Mouse (Mus musculus) frontal cortex, postnatal 14 days (tissue): ENCODE data around the gene Wnt5a.
A peak's percentile ranks its signal among the peaks of the same experiment; 100 is the strongest.

Experiments used
- DNase-seq, 2 experiments: peaks; one replicate each; pipeline ENCODE4 v3.0.0; 2022; ENCODE audit warnings: low spot score in 2 of 2

Wnt5a gene

DNA sequence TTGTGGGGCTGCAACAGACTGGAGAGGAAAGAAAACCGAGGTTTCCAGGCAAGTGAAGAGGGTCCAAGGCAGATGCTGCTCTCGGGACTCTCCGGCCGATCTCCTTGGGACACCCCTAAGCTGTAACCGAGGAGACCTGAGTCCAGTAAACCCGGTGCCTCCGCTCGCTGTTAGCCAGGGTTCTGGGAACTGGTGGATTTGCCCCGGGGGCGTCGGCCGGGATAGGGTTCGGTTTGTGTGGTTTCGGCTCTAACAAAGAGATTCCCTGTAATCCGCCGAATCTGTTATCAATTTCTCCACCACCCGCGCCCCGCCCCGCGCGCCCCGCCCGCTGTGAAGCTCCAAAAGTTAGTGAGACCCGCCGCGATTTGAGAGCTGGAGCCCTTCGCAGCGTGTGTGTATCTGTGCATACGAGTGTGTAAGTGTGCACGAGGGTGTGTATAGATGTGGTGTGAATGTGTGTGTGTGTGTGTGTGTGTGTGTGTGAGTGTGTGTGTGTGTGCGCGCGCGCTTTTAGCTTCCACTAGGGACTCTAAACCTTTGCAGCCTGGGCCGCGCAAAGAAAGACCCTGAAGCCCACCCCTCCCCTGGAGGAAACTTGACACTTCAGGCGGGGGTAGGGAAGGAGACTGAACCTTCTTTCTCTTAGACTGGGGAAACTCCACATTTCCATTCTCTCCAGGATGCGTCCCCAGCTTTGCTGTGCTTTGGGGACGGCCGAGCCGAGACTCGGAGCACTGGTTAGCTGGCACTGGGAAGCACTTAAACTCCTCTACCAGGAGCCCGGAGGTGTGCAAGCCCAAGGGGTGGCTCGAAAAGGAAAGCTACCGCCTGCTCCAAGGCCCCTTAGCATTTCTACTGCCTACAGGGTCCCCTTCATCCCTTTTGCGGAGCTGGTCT, 5.1 kb downstream of the Wnt5a start:
- peak in 1 of 2 experiments; percentile 16 for DNase-seq

DNA sequence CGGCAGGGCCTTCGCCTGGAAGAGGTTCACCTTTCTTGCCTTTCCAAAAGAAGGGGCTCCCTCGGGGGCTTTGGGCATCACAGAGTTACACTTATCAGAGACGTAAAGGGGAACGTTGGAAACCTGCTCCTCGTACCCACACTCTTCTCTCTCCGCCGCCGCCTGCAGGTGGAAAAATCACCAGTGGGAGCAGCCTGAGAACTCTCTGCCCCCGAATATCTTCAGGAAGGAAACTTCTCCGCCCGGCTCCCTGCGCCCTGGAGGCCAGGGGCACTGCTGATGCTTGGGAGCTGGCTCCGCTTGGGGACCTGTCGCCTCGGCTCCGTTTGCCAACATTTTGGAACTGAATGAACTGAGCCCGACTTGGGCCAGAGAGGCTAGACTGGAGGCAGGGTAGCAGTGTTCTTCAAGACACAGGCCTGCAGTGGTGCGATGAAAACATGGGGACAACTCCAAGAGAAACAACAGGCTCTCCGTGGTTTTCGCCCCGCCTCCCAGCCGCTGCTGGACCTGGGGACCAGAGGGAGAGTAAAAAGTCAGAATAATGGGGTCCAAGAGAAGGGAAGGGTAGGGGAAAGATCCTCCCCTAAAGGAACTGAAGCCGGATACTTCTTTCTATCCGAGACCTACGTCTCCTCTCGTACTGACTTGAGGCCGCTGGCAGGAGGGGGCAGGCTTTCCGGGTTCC, 5.9 kb downstream of the Wnt5a start:
- DNase-seq = peak in 1 of 2 experiments; percentile 25

DNA sequence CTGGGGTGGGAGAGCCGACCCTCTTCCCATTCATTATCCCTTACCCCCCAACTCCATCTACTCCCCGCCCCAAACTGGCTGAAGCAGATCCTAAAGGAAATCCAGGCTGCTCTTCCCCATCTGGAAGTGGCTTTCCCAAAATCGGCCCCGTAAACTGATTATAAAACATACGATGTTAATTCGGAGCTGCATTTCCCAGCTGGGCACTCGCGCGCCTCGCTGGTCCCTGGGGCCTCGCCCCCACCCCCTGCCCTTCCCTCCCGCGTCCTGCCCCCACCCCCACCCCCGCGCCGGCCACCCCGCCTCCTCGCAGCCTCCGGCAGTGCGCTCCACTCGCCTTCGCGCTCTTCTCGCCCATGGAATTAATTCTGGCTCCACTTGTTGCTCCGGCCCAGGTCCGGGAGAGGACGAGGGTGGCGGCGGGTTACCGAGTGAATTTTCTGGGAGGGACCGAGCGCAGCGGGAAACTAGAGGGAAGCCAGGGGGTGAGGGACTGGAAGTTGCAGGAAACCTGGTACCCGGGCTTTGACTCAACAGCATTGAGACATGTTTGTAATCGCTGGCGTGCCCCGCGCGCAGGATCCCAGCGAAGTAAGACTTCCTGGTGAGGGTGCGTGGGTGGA, 6.6 kb downstream of the Wnt5a start:
- DNase-seq = no peak

DNA sequence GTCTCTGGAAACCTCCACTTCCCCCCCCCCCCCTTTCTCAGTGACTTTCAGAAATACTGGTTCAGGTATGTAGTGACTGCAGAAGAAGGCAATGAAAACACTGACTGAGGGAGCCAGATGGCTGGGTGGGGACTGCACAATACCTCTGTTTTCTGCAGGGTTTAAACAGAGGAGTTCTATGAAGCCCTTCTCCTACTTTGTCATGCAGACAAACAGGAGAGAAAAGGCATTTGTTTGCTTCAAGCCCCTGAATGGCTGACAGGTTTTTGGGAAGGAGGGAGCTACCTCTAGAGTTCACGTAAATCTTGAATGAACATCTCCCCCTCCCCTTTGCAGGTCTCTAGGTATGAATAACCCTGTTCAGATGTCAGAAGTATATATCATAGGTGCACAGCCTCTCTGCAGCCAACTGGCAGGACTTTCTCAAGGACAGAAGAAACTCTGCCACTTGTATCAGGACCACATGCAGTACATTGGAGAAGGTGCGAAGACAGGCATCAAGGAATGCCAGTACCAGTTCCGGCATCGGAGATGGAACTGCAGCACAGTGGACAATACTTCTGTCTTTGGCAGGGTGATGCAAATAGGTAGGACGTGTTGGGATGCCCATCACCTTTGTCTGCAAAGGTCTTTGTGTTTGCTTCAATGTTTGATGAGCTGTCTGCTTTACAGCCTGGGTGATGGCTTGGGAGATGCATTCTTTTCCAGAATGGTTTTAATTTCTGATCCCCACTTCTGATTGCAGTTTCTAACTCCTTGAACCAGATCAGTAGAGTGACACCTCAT, 8.4 kb downstream of the Wnt5a start:
- no peak for DNase-seq

DNA sequence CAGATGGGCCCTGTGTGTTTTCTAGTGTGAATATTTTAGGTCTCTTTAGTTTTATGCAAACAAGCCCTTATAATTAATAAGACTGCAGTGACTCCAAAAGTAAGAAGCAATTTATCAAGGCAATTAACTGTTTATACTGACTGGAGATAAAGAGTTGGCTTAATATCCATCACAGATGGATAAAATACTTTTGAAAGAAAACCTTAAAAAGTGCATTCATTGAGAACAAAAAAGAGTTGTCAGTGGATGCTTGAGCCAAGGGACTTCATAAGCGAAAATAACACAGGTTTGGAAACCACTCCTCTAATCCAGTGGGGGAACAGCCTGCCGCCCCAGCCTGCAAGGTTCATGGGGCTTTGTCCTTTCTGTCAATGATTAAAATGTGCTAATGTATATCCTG, 9.6 kb downstream of the Wnt5a start:
- DNase-seq = no peak

DNA sequence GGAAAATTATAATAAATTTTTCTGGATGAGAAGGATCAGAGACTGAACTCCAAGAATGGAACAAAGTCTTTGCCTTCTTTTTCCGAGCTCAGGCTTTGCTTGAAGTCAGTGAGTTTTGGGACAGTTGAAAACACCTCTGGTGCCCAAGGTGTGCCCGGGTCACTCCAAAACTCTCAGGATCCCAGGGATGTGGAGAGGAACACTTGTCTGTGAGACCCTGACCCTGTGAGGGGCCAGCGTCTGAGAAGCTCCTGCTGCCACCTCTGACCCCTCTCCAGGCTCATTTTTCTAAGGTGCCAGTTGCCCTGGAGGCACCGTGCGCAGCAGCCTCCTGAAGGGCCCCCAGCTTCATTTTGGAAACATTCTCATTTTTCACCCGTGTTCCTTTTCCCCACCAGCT, 10.8 kb downstream of the Wnt5a start:
- DNase-seq = no peak

DNA sequence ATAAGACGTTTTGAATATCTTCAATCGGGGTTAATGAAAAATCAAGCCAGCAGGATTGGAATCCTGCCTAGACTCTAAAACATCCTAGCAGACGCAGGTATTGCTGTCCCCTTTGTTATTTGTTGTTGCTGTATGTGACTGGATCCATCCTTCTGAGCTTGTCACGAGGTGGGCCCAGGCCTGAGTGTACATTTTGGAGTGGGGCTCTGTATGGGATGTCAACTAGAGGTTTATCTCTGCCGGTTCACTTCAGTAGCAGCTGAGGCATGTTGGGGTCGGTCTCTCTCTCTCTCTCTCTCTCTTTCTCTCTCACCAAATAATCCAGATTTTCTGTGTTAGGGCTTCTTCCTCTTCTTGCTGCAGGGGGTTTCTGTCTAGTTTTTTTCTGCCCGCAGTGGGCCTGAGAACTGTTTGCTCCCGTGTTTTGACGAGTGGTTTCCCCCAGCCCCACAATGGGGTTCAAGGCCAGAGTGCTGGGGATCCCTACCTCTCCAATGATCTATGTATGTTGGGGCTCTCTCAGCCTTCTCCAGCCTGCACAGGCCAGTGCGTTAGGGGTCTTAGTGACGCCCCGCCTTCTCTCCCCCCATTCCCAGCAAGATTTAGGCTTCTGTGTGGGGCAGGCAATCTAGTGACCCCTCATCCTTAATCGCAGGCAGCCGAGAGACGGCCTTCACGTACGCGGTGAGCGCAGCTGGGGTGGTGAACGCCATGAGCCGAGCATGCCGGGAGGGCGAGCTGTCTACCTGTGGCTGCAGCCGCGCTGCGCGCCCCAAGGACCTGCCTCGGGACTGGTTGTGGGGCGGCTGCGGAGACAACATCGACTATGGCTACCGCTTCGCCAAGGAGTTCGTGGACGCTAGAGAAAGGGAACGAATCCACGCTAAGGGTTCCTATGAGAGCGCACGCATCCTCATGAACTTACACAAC, 13.3 kb downstream of the Wnt5a start:
- DNase-seq = no peak

DNA sequence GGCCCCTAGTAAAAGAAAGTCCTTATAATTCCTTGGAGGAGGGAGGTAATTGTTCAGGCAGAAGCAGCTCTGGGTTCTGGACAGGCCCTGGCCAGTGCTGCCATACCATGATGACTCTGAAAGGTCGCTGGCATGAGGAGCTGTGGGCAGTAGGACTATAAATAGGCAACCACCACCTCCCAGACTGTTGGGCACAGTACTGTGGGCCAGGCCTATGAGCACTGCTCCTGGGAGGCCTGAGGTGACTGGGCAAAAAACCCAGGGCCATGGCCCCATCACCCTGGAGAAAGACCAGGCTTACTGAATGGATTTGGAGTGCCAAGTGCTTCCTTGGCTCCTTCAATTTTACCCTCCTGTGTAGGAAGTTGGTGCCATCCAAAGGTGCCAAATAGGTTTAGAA, 16.6 kb downstream of the Wnt5a start:
- DNase-seq = no peak

DNA sequence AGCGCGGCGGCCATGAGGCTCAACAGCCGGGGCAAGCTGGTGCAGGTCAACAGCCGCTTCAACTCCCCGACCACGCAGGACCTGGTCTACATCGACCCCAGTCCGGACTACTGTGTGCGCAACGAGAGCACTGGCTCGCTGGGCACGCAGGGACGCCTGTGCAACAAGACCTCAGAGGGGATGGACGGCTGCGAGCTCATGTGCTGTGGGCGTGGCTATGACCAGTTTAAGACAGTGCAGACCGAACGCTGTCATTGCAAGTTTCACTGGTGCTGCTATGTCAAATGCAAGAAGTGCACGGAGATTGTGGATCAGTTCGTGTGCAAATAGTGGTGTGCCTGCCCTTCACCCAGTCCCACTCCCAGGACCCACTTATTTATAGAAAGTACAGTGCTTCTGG, 18.1 kb downstream of the Wnt5a start:
- no peak for DNase-seq

DNA sequence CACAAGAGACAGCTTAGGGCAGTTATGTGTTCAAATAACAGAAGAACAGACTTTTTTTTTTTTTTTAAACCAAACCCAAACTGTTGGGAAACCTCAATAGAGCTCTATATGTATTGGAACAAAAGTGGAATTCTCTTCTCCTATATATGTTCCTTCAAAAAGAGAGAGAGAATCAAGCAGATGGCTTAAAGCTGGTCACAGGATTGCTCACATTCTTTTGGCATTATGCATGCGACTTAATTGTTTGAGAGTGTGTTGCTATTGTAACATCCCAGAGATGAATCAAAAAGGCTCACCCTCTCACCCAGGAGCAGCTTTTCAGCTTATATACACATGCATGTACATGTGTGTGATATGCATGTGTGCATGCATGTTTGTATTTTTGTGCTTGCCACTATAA, 21.0 kb downstream of the Wnt5a start:
- DNase-seq = no peak

DNA sequence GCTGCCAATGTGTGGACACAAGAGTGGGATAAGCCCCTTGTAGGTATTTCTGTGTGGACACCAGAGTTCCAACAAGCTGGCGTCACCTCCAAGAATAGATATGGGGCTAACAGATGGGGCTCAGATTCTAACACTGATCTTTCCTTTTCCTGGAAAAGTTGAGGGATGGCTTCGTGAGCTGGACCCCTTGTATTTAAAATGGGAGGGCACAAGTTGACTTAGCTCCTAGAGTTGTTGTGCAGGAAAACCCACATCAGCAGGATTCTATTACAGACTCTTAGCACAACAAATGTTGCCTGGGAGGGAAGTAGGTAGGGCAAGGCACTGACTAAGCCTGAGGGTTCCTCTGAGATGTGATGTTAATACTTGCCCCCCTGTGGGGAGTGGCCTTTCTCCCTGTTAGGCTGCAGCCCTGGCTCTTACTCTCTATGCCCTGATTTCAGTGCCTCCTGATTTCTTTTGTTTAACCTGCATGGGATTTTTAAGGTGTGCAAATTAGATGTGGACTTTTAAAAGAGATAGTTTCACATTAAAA, 23.7 kb downstream of the Wnt5a start:
- no peak for DNase-seq

DNA sequence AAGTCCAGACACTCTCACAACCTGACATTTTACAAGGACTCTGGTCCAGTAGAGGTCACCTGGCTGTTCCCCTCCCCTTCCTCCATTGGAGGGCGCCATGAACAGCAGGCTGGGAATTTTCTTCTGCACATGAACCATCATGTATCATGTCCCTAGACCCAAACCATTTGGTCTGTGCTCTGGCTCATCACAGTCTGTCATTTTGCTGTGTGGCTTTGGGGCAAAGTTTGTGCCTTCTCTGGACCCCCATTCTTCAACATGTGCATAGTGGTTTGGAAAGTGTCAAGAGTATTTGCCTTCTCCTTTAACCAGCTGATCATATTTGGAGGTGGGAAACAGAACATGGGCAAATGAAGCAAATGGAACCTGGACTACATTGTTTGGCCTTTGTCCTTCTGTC, 27.0 kb downstream of the Wnt5a start:
- no peak for DNase-seq

DNA sequence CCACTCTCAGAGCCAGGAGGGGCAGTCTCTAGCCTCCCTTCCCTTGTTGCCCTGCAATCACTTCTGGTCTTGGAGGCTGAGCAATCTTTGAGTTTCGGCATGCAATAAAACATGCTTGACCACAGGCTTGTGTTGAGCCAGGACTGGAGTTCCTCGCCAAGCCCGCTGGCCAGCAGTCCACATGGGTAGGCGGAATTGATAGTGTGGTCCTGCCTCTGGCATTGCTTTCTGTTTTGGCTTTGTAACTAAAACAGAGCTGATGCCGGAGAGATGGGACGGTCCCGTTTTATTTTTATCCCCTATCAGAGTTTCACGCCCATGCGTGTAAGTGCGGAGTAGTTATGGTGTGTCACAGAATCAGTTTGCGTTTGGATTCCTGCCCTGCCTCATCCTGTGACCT, 28.4 kb downstream of the Wnt5a start:
- no peak for DNase-seq

DNA sequence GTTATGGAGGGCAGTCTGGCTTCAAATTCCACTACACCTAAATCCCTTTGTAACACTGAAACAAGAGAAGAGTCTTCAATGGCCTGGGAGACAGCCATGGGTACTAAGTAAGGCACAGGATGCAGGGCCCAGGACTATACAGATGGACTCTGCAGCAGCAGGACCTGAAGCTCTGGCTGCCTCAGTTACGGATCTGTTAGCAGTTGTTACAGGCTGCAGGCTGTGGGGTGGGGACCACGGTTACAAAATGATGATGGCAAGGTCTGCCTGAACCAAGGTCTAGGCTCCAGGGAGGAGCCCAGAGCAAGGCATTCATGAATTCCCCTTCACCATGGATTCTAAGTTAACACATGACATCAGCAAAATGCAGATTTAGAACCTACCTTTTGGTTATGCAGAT, 29.3 kb downstream of the Wnt5a start:
- no peak for DNase-seq

DNA sequence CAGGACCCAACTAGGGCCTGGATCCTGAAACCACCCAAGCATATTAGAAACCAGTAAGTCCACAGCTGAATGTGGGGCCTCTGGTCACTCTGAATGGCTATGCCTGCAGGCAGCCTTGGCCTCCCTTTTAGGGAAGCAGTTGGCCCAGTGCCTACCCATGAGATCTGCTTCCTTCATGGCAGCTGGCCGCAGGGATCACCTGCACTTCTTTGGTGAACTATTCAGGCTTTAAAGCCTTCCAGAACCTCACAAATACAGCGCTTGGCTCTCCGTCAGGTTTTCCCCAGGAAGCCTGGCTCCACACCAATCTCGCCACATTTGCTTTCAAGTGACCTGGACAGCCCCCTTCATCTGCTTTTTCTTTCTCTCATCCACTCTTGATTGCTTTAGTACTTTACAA, 31.3 kb downstream of the Wnt5a start:
- peak in 1 of 2 experiments; percentile 10 for DNase-seq

DNA sequence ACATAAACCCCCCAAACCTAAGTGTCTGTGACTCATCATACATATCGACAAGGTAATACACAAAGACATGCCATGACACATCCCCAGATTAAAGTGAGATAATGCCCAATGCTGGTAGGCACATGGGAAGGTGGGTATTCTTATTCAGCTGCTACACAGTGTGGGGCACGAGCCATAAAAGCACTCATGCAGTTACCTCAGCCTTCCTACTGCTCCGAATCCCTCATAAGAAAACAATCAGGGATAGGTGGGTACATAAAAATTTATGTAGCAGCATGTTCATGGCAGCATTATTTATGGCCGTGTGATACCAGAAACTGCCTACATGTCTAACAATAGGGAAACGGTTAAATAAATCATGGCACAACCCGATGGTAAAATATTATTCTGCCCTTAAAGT, 35.0 kb downstream of the Wnt5a start:
- DNase-seq = no peak

DNA sequence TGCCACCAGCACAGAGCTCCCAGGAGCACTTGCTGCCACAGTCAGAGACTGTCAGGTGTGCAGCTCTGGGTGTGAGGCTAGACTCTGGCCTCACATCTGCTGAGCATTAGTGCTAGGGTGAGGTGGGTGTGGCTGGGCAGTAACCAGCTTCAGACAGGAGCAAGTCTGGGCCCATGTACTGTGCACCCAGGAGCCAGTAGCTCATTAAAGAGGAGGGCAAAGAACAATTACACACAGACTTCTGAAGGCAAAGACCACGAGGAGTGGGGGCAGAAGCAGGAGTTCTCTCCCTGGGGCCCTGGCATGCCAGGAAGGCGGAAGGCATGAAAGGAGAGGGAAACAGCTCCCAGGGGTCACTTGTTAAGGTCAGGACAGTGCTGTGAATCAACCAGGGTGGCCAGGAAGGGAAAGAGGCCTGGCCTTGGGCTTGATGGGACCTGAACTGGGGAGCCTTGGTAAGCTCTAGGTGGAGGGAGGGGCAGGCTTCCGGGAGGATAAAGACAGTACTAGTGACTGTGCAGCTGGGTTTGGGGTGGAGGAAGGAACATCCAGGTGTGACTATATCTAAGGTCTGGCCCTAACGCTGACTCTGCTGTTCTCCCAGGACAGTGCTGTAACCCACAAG, 37.7 kb downstream of the Wnt5a start:
- no peak for DNase-seq

DNA sequence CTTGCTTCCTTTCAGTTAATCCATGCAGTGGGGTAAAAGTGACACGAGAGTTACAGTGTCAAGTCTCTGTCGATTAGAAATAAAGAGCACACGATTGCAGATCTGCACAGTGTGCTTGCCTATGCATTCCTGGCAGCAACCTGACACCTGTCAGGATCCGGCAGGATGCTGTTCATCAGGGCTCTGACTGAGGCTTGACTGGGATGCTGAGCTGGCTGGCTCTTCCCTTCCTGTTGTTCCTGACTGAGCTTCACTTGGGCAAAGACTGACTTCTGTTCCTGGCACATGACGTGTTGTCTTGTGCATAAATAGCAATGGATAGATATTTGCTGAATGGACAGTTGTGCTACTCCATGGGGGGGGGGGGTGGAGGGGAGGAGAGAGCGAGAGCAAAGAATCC, 57.3 kb downstream of the Wnt5a start:
- no peak for DNase-seq
